Mouse (Mus musculus) kidney, adult 11 months (tissue): ENCODE measurements around the gene Stat6.
A peak's percentile ranks its signal among the peaks of the same experiment; 100 is the strongest.

ENCODE experiments used
- DNase-seq: peaks from one replicate; pipeline ENCODE4 v3.0.0; 2022

Stat6 gene

DNA sequence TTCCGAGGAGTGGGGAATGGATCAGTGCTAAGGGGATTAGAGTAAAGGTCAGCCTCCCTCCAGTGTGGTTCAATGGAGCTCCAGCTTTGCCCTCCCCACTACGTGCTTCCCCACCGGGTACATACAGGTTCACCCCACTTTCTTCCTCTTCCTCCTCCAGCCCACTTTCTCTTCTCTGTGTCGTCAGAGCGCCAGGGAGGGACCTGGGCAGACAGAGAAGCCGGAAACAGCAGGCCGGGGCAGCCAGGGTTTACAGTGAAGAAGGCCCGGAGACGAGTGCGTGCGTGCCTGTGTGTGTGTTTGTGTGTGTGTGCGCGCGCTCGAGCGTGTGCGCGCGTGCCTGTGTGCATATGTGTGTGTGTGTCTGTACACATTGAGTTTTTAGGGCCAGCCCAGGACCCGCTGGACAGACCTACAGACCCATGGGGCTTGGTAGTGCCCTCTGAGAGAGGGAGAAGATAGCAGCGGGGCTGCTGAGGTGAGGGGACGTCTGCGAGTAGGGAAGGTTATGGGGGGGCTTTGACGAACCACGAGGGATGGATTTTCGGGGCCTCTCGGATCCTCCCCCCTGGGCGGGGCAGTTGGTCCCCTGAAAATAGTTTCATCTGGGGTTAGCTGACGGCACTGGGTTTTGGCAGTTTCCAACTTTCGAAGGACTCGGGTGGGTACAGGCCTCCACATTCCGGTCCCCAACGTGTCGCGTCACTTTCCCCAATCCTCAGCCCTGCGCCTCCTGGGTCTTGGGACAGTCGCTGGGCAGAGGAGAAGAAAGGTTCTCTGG lies at the start of gene Stat6:
Stat6 (plus strand) TSS at position 215 of the 781 bp plus-strand sequence.
- peak; percentile 83 for DNase-seq

DNA sequence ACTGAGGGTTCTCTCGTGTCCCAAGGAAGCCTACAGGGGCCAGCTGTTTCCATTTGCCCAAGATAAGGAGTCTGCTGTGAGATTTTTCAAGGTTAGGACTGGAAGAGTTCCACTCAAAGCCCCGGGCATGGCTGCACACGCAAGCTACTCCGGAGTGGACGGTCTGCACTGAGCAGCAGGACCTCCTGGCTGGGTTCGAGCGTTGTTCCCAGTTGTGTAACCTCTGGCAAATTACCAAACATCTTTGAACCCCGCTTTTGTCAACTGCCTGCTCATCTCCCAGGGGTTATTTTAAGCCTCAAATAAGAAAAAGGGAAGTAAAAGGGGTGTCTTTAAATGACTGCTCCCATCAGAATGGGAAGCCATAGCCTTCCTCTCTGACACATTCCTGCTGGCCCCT lies 48.4 kb upstream of the Stat6 start:
- no peak for DNase-seq

DNA sequence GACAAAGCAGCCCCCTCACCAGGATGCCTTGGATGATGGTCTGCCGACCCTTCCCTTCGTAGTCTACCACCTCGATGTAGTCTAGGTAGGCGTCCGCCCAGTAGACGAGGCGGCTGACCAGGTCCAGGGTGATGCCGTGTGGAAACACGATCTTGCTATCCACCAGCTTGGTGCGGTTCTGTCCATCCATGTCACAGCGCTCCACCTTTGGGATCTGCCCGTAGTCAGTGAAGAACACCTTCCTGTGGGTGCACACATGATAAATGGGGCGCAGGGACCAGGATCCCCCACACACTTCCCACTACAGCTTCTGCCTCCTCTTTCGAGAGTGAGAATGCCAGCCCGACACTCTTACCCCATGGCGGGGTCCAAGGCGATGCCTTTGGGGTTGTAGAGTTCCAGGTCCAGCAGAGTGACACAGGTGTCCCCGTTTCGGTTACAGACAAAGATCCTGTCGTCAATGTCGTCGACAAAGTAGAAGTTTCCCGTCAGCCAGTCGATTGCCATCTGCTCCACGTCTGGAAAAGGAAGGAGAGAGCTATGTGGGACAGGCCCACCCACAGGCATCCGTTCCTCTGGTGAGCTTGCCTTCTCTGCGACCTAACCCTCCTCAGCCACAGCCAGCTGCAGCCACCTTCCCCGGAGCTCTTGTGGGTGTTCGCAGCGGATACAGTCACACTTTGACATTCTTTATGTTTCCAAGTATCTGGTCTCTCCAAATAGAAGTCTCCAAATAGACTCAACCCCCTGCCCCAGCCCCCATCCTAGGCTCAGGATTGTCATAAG lies 47.7 kb upstream of the Stat6 start:
- DNase-seq: no peak

GRCm38 (mm10) chr10:127596321-127596941 lies 46.4 kb upstream of the Stat6 start:
- no peak for DNase-seq

DNA sequence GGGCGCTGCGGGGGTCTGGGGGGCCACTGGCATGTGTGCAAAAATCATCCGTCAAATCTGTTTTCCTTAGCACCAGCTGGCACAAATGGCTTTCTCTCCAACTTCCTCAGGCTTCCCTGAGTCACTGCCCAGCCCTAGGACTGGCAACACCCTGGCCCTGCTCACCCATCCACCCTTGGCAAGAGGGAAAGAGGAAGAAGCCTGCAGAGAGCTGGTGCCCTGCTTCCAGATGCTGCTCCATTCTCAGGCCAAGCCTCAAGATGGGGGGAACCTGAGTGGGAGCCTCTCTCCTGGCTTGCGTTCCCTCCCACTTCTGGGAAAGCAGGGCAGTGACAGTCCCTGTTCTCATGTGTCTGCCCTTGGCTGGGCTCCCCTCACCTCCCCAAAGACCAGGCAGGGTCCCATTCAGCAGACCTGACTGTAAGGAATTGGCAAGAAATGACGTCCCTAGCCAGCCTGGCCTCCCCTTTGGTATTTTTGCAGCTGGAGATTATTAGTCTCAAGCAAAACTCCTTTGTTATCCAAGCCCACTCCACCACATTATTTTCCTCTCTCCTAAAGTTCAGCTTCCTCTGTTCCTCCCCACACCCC lies 45.4 kb upstream of the Stat6 start:
- no peak for DNase-seq

- DNase-seq: no peak
Measured at GRCm38 (mm10) chr10:127598607-127599006, 44.2 kb upstream of the Stat6 start.

DNA sequence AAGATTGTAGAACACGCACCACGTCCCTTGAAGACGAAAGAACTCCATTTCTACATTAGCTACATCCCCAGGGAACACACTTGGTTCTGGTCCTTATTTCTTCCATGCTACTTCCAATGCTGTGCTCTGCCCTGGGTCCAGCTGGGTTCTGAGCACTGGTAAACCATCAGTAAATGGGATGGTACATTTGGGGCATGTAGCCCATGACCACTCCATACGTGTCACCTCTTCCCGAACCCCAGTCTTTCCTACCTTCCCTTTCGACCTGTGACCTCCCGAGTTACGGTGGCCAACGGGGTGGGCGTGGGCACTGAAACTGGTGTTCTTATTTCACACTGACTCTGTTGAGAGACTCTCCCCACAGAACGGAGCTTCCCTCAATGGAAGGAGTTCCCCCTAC lies 43.5 kb upstream of the Stat6 start:
- no peak for DNase-seq

GRCm38 (mm10) chr10:127599779-127600541 lies 42.8 kb upstream of the Stat6 start:
- peak; percentile 49 for DNase-seq

DNA sequence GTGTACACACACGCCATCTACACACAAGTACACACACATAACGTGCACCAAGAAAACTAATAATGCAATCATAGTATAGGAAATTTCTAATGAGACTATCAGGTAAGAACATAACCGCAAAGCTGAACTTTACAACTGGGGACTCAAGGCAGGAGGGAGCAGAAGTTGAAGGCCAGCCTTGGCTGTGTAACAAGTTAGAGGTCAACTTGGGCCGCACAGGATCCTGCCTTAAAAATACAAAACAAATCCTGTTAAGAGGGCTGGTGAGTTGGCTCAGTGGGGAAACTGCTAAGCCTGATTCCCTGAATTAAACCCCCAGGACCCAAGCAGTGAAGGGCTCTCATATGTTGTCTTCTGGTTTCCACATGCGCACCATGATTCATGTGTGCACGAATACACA lies 40.6 kb upstream of the Stat6 start:
- no peak for DNase-seq

DNA sequence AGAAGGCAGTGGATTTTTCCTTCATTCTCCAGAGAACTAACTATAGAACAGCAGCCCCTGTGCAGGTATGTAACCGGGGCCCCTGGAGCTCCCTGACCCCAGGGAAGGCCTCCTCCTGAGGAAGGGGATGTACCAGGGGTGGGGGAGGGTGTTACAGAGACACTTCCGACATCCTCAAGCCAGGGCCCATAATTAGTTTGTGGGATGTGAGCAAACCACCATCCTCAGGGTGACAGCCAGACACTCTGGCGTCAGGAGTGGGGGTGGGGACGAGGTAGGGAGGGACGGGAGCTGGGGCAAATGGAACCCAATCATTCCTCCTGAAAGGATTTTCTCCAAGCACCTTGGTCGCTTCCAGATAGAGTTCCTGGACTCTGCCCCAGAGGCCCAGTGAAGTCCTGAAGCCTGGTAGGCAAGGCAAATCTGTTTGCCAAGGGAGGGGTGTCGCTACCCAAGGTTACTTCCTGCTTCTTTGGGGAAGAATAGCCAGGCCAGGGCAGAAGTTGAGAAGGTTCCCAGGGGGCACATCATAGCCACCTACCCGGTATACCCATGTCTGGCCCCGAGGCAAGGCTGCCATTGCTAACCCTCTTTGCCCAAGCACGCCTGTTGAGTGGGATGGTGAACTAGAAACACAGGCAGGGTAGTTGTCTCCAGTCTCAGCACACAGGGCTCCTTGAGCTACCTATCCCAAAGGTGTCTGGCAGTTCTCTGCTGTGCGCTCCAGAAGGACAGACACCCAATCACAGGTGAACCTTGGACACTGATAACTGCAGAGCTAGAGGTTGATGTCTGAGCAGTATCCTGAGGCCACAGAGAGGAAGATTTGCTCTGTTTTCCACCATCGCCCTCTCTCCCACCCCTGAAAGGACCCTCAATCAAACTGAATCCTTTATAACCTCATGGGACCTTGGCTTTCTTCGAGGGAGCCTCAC lies 39.1 kb upstream of the Stat6 start:
- no peak for DNase-seq

DNA sequence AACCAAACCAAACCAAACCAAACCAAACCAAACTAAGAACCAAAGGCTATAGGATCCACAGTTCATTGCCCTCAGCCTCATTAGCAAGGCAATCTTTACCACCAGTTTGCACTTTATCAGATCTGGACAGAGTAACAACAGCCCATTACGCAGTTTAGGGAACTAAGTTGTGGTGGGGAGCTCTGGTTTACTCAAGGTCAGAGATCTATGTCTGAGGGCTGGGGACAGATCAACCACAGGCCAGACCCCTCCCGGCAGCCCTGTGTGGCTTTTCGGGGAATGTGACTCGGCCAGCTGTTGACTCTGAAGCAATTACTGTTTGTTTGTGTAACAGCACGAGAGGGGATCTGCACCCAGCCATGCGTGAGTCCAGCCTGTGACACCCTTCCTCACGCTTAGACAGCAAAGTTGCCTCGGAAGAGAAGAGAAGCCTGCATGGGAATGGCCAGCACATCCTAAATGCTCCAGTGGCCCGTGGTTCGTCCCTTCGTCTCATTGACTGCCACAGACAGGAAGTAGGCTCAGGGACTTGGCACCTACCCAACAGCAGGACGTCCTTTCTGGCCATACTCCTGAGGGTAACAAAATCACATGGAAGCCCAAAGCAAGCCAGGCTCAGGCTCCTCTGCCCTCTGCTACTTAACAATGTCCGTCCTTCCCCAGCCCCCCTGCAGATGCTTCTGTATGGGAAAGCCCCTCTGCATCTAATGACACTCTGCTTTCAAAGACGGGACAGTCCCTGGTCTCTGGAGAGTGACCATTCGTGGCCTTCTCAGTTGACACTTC lies 38.1 kb upstream of the Stat6 start:
- peak; percentile 61 for DNase-seq

- no peak for DNase-seq
Measured at GRCm38 (mm10) chr10:127605251-127605547, 37.6 kb upstream of the Stat6 start.

GRCm38 (mm10) chr10:127605756-127606155 lies 37.0 kb upstream of the Stat6 start:
- DNase-seq: no peak

GRCm38 (mm10) chr10:127607059-127607458 lies 35.7 kb upstream of the Stat6 start:
- no peak for DNase-seq

- DNase-seq: no peak
Measured at GRCm38 (mm10) chr10:127609415-127610065, 33.2 kb upstream of the Stat6 start.

DNA sequence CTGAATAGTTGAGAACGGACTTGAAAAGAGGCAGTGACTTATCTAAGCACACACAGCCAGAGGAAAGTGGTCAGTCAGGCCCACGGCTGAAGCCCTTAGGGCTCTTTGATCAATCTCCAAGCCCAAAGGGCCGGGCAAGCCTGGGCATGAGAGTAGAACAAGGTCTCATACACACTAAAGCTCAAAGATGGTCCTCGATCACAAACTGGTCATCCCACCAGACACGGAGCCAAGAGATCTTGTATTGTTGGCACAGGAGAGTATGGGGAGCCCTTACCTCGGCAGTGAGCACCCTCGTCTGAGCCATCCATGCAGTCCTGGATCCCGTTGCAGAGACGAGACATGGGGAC lies 32.7 kb upstream of the Stat6 start:
- DNase-seq: no peak

- DNase-seq: no peak
Measured at GRCm38 (mm10) chr10:127612079-127612775, 30.6 kb upstream of the Stat6 start.

- DNase-seq: no peak
Measured at GRCm38 (mm10) chr10:127614236-127615033, 28.4 kb upstream of the Stat6 start.

- DNase-seq: no peak
Measured at GRCm38 (mm10) chr10:127615034-127615374, 27.8 kb upstream of the Stat6 start.
